Mouse (Mus musculus) layer of hippocampus, postnatal 36 days (tissue): ENCODE results near the gene Rad17. TPM values are rescaled to one million over a fixed set of nuclear protein-coding genes. Genes with fewer than 3 reads are reported as not detected.

Experiments
- DNase-seq, 2 experiments: peaks; one replicate each; pipeline ENCODE4 v3.0.0; 2022
- total RNA-seq, 2 experiments: library from RNA; stranded (reverse); gene quantifications; 2 replicates each; pipeline ENCODE4 v1.2.3; 2021

Gene Rad17
- total RNA-seq: 10 to 100 TPM; 14.9 to 17.1 TPM

DNA sequence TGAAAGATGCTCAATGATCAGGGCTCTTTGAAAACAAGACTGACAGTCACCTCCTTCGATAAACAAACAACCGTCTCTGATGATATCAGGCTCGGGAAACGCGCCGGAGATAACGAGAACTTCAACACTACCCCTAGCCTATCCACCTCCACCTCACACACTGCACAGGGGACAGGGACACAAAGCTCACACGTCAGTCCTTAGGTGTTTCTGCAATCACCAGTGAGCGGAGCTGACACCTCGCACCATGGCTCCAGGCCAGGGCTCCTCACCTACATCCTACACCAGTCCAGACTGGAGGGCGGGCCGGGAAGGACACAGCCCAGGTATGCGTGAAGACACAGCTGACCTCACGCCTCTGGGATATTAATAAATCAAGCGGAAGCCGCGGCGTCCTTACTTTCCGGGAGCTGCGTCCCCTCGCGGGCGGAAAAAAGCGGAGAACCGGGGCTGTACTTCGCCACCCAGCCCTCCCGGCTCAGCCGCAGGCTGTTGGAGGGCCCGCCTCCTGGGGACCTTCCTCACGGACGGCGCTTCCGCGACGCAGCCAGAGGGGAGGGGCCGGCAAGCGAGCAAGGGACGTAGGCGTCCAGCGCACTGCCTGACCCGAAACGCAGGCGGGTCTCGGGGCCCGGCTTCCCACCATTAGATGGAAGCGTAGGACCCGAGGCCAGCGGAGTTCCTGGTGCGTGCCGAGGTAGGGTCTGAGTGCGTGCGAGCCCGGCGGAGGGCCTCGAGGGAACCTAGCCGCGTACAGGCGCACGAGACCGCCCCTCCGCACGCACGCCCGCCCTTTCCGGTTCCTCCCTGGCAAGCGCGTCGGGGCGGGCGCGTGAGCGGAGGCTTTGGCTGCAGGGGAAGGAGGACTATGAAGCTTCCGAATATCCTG, at the start of gene Rad17, which contains the start of gene Ak6:
Rad17 (minus strand) TSS at position 502 of the 889 bp plus-strand sequence.
Ak6 (plus strand) TSS at position 430 of the 889 bp plus-strand sequence.
- peak; percentile 94 to 95 for DNase-seq

DNA sequence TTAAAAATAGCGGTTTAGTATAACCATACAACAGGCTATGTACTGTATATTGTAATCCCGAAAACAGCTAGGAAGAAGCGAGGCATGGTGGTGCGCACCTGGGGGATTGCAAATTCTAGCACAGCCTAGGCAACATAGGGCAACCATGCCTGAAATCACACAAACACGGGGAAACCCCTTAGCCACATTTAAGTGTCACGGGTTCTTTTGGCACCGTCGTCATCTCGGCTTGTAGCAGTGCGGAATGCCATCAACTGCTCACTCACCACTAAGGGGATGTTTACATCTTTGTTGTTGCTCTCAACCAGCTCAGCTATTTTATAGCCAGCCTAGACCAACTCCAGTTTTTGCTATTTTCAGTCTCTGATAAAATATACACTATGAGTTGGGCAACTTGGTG, 48.0 kb upstream of the Rad17 start:
- DNase-seq: no peak

DNA sequence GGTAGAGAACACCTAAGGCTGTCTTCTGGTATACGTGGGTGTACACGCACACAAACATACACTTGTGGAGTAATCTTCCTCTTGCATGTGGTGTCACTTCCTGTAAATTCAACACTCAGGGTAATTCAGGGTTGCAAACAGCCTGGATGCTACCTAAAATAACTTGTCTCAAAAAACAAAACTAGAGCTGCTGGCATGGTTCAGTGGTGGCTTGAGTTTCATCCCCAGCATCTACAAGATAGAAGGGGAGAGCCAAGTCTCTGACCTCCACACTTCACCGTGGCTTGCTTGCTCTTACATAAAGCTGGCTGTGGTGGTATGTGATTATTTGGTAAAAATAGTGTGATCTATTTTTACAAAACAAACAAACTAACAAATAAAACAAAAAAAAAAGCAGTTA, 46.7 kb upstream of the Rad17 start:
- DNase-seq: no peak

DNA sequence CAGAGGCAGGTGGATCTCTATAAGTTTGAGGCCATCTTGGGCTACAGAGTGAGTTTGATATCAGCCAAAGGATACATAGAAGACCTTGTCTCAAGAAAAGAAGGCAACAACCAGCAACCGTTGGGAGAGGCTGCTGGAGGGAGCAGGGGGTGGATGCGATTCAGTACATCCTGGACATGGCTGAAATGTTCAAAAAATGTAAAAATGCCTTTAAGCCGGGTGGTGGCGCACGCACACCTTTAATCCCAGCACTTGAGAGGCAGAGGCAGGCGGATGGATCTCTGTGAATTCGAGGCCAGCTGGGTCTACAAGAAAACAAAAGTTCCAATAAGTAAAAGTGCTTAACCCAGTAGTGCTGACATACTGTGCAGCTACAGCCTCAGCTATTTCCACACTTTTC, 36.7 kb upstream of the Rad17 start:
- DNase-seq: no peak

DNA sequence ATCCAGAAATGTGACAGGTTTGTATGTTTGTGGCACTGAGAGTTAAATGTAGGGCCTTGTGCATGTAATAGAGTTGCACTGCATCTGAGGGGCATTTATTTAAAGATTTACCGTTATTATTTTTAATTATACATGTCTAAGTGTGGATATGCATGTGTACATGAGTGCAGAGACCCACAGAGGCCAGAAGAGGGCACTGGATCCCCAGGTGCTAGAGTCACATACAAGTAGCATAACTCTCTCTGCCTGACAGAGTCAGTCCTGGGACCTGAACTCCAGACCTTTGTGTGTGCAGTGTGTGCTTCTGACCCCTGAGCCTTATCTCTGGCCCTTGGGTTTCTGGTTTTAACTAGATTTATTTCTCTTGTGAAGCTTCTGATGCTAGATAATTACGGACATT, 33.5 kb upstream of the Rad17 start:
- no peak for DNase-seq

- DNase-seq: no peak
Measured at GRCm38 (mm10) chr13:100682837-100683236, 32.0 kb upstream of the Rad17 start.

- DNase-seq: no peak
Measured at GRCm38 (mm10) chr13:100681615-100682014, 30.8 kb upstream of the Rad17 start.

GRCm38 (mm10) chr13:100675936-100676635, 25.2 kb upstream of the Rad17 start:
- DNase-seq: no peak

DNA sequence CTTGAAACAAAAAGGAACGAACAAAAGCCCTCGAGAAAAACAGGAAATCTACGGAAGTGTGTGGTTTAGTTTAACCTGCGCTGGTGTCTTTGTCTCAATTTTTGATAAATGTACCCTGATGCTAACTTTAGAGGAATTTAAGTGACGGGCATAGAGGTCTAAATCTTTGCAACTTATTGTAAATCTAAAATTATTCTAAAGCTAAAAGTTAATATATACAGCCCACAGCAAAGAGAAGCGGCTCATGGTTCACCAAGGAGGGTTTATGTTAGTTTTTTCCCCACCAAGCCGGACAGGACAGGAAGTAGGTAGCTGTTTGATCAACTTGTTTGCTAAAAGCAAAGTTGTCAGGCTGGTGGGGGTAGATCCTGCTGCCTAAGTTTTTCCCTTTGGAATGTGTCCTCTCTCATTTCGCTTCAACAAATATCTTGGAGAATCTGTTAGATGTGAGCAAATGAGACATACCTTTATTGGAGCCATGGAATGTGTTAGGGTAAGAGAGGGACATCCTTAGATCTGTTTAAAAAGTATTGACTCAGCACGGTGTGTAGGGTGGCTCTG, 19.4 kb upstream of the Rad17 start:
- DNase-seq: no peak

DNA sequence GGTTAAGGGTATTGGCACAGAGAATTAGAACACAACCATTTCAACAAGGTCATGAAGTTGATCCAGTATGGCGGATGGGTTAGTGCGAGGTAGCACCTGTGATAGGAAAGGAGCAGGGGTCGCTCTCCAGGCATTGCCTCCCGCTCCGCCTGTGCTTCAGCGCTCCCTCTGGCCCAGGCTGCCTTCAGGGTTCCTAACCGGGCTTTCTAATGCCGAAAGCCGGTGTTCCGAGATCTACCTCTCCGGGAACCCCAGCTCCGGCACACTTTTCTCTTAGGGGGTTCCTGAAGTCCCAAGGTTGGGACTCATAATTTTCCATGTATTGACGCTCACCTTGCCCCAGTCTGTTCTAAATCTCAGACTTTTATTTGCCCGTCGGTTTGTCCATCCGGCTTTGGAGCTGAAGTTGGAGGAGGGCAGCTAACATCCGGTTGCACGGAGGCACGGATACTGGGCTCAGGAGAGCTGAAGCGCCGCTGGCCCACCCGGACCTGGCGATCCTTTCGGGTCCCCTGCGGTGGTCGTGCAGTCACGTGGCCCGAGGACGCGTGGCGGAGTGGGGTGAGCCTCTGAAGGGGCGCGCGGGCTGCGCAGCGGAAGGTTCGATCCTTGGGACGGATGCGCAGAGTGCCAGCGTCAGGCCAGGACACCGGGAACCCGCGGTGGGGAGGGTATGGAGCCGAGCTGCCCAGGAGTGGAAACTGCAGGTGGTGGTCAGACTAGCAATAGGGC, 18.6 kb upstream of the Rad17 start, which contains the start of gene Ccdc125:
Ccdc125 (plus strand) TSS at position 427 of the 732 bp plus-strand sequence.
- DNase-seq: no peak

DNA sequence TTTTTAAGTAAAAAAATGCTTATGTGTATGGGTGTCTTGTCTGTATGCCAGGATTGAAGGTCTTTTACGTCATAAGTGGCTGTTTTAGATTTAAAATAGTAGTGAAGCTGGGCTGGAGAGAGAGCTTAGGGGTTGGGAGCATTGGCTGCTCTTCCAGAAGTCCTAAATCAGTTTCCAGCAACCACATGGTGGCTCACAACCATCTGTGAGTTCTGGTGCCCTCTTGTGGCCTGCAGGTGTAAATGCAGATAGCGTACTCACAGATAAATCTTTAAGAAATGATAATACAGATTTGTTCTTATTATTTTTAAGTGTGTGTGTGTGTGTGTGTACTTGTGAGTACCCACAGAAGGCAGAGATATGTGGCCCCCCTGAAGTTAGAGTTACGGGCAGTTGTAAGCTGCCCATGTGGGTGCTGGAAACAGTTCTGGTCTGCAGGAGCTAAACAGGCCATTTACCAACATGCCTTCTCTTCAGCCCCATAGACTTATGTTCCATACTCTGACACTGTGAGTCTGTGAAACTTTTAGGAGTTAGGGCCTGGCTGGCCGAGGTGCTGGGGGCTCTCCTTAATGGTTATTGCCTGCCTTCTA, 9.1 kb upstream of the Rad17 start:
- DNase-seq: peak; percentile 13 to 14

DNA sequence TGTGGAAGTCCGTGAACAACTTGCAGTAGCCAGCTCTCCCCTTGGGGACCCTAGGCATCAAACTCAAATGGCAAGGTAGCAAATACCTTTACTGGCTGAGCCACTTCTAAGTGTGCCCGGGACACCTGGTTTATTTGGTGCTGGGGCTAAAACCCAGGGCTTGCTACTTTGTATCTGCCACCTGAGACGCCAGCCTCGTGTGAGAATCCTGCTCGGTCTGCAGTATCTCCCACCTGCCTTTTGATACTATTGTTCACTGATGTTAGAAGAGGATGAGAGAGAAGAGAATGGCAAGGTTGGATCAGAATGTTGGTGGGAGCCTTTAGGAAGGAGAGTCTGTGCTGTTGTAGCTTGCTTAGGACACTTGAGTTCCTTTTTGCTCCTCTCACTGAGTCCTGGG, 7.2 kb upstream of the Rad17 start:
- DNase-seq: no peak

GRCm38 (mm10) chr13:100651439-100652186, 762 bp upstream of the Rad17 start, which contains the start of gene Taf9:
Gene Taf9, plus strand, starts transcription at chr13:100651579.
- no peak for DNase-seq

- no peak for DNase-seq
Measured at GRCm38 (mm10) chr13:100648223-100648622, 2.6 kb downstream of the Rad17 start.

DNA sequence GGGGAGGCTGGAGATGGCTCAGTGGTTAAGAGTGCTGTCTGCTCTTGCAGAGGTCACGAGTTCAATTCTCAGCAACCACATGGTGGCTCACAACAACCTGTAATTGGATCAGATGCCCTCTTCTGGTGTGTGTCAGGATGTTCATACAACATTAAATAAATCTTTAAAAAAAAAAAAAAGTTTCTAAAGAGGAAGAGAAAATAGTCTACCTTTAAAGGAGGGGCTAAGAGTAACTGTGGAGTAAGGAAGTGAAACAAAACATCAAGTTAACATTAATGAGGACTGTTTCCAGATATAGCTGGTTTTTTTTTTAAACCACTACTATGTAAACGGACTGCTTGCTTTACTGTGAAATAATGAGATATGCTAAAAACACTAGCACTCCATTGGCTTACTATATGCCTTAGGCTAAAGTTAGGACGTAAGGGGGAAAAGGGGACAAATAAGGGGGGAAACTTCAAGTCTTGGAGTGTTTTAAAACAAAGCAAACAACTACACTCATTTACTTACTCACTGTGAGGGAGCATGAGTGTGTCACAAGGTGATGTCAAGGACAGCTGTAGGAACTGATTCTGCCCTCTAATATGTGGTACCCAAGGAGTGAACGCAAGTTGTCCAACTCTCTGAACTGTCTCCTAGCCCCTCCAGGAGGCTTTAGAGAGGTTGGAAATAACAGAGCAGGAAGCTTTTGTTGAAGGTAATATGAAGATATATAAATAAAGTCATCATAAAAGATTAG, 8.2 kb downstream of the Rad17 start:
- DNase-seq: no peak

DNA sequence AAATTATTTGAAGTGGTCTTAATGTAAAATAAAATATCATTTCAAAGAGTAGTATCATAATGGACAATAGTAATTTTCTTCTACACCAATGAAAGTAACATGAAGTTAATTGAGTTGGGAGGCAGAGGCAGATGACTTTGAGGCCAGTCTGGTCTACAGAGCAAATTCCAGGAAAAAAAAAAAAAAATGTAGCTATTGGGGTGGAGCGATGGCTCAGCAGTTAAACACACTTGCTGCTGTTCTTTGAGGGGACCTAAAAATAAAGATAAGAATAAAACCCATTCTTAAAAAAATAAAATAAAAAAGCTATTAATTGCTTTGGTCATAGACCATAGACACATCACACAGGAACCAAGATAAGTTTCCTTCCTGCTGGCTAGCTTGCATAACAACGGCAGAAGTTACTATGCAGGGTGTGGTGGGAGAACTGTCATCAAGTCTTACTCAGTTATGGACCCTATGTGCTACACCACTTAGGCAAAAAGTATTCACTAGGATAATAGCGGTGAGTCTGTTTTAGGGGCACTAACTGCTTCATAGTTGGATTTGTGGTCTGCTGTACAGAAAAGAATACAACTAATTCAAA, 16.7 kb downstream of the Rad17 start:
- no peak for DNase-seq

DNA sequence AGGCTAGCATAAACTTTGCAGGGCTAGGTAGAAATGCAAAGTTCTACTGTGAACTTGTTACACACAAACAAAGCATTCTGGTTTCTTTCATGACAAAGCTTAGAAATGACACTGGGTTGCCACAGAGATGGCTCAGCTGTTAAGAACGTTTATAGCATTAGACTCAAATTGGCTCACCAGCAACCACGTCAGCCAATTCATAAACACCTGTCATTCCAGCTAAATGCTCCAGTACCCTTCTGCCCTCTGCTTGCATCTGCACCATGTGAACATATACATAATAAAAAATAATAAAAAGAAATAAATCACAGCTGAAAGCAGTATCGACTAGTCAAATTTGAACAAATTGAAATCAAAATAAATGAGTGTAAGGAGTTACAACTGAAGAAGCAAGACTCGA, 28.6 kb downstream of the Rad17 start:
- no peak for DNase-seq

DNA sequence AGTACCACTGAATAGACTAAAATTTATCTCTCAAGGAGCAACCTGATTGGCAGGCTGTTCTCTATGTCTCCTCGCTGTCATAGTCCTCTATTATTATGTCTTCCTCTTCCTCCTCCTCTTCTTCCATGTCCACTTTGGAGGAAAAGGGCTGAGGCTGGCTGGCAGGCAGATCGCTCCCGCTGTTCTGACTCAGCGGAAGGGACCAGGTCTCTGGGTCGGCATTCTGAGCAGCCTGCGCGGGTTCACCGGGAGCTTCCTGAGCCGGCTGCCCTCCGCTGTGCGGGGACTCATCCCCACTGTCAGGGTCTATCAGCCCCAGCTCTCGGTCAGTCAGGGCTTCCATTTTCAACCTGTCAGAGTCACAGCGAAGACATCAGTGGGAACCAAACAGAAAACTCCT, 33.3 kb downstream of the Rad17 start:
- DNase-seq: no peak

GRCm38 (mm10) chr13:100616181-100617087, 34.4 kb downstream of the Rad17 start, which contains the start of gene Marveld2:
Gene Marveld2, minus strand, starts transcription at chr13:100616971.
- DNase-seq: peak; percentile 19 to 28
